Mouse (Mus musculus): Measurements from ENCODE around the gene Pak2.

DNA sequence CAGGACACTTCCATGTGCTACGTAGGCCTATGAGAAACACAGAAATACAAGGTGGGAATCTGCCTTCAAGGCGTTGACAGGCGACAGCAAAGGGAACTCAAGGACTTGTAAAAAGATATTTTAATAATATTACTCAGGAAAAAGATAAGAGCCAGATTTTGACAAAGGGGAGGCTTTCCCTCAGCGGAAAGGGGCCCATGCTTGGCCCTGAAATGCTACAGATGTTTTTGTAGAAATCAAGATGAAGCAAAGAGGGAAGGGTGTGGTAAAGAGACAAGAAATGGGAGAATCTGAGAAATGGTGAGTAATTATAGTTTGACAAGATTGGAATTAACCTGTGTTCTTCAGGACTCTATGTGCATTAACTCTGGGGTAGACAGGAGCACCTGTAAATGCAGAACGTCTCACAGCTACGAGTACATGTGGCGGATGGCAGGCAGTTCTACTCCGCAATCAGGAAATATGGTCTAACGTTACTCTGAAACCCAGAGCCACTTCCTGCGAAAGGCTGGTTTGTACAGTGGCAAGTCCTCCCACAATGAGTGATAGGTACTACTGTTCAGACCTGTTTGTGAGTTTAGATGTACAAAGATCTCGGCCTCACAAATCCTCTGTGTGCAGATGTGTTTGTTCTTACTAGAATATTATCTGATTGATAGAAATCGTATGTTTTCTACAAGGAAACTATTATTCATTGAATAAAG is 28.4 kb upstream of the Pak2 start:
- no peak for TF ChIP-seq MAFK (IDR thresholded peaks at IDR 0.05; ENCODE audit: insufficient read depth, low read depth, low read length)
- TF ChIP-seq ZC3H11A (IDR thresholded peaks at IDR 0.05; ENCODE audit: borderline replicate concordance, low read depth, low read length), result no peak
- no peak for TF ChIP-seq ZNF384 (IDR thresholded peaks at IDR 0.05; ENCODE audit: low read depth, low read length)
- TF ChIP-seq HCFC1 (IDR thresholded peaks at IDR 0.05; ENCODE audit: borderline replicate concordance, insufficient read depth, low read length), result no peak

All from ES-E14 (cell line).